Mouse (Mus musculus): Measurements from ENCODE around the gene Wdr82.

Gene Wdr82

GRCm38 (mm10) chr9:106225469-106226150 is 54.9 kb downstream of the Wdr82 start:
- no peak for DNase-seq (ENCODE audit: low spot score)

GRCm38 (mm10) chr9:106226151-106226682 is 55.5 kb downstream of the Wdr82 start:
- peak; percentile 42 for DNase-seq (ENCODE audit: low spot score)

- DNase-seq (ENCODE audit: low spot score) = no peak
Measured at GRCm38 (mm10) chr9:106227790-106228429, 57.2 kb downstream of the Wdr82 start.

GRCm38 (mm10) chr9:106230051-106230733 is 59.5 kb downstream of the Wdr82 start:
- no peak for DNase-seq (ENCODE audit: low spot score)

- no peak for DNase-seq (ENCODE audit: low spot score)
Measured at GRCm38 (mm10) chr9:106230734-106231106, 60.0 kb downstream of the Wdr82 start.

- DNase-seq (ENCODE audit: low spot score) = no peak
Measured at GRCm38 (mm10) chr9:106231220-106231619, 60.5 kb downstream of the Wdr82 start.

- no peak for DNase-seq (ENCODE audit: low spot score)
Measured at GRCm38 (mm10) chr9:106231816-106232215, 61.1 kb downstream of the Wdr82 start.

- DNase-seq (ENCODE audit: low spot score) = no peak
Measured at GRCm38 (mm10) chr9:106232956-106233355, 62.2 kb downstream of the Wdr82 start.

GRCm38 (mm10) chr9:106233953-106234352 is 63.2 kb downstream of the Wdr82 start:
- DNase-seq (ENCODE audit: low spot score) = no peak

GRCm38 (mm10) chr9:106235194-106235830 is 64.6 kb downstream of the Wdr82 start:
- no peak for DNase-seq (ENCODE audit: low spot score)

GRCm38 (mm10) chr9:106236156-106236817 is 65.6 kb downstream of the Wdr82 start:
- DNase-seq (ENCODE audit: low spot score) = no peak

- DNase-seq (ENCODE audit: low spot score) = no peak
Measured at GRCm38 (mm10) chr9:106236818-106237211, 66.1 kb downstream of the Wdr82 start.

GRCm38 (mm10) chr9:106237401-106237800 is 66.7 kb downstream of the Wdr82 start:
- no peak for DNase-seq (ENCODE audit: low spot score)

- DNase-seq (ENCODE audit: low spot score) = no peak
Measured at GRCm38 (mm10) chr9:106237878-106238277, 67.2 kb downstream of the Wdr82 start.
